Mouse (Mus musculus): ENCODE measurements around the gene C130050O18Rik.

DNA sequence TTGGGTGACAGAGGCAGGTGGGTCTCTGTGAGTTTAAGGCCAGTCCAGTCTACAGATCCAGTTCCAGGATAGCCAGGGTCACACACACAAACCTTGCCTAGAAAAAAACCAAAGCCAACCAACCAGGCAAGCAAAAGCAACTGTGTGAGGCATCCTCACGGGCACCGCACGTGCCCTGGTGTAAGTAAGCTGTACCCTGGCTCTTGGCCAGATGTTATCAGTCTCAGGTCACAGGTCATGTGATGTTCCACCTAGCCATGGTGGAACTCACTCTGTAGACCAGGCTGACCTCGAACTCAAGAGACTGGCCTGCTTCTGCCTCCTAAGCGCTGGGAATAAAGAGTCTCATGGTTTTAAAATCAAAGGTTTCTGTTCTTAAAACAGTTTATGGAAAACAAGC, 45.8 kb upstream of the C130050O18Rik start:
- TF ChIP-seq USF1 (IDR thresholded peaks at IDR 0.05; ENCODE audit: low read depth) (no peak), CTCF (IDR thresholded peaks at IDR 0.05; ENCODE audit: control insufficient read depth, insufficient read depth, insufficient read length) (no peak), MAX (IDR thresholded peaks at IDR 0.05) (no peak)
